Mouse (Mus musculus) MEL (cell line): Measurements from ENCODE around the gene Ptprn2. TPM values are rescaled to one million over a fixed set of nuclear protein-coding genes. Genes with fewer than 3 reads are reported as not detected.

ENCODE experiments used
- DNase-seq: peaks from one replicate; pipeline ENCODE4 v3.0.0; 2011; ENCODE audit warnings: low read depth, low spot score
- H3K27ac ChIP-seq: 2 replicates; pipeline ENCODE4 v1.5.1; 2012; ENCODE audit warnings: low read depth, mild to moderate bottlenecking, control low read depth, low read length, moderate library complexity; ENCODE audit not compliant: control insufficient read depth
- H3K27me3 ChIP-seq, 2 experiments: fragments of 150-350 bp in 1 of 2; sonication (generic) in 1 of 2; 2 replicates each; pipeline ENCODE4 v1.6.1; 2012; ENCODE audit warnings: low read length in 2 of 2, mild to moderate bottlenecking in 2 of 2, improper control_type of control experiment in 1 of 2, moderate library complexity in 1 of 2; ENCODE audit not compliant: insufficient read depth in 2 of 2, control insufficient read depth in 1 of 2
- H3K36me3 ChIP-seq, 2 experiments: 2 replicates each; pipeline ENCODE4 v1.6.1; 2012 to 2014; ENCODE audit warnings: low read length in 2 of 2, improper control_type of control experiment in 1 of 2, inconsistent platforms in 1 of 2, mild to moderate bottlenecking in 1 of 2; ENCODE audit not compliant: insufficient read depth in 2 of 2, control insufficient read depth in 1 of 2
- H3K4me1 ChIP-seq, 2 experiments: fragments of 150-350 bp in 1 of 2; sonication (generic) in 1 of 2; 2 replicates each; pipeline ENCODE4 v1.6.1; 2012; ENCODE audit warnings: low read length in 2 of 2, improper control_type of control experiment in 1 of 2, mild to moderate bottlenecking in 1 of 2; ENCODE audit not compliant: insufficient read depth in 2 of 2, control insufficient read depth in 1 of 2
- H3K4me3 ChIP-seq, 2 experiments: fragments of 150-350 bp in 1 of 2; sonication (generic) in 1 of 2; 2 replicates each; pipeline ENCODE4 v1.5.1; 2012; ENCODE audit warnings: low read depth in 2 of 2, low read length in 2 of 2, mild to moderate bottlenecking in 2 of 2, moderate library complexity in 2 of 2, control low read depth in 1 of 2, improper control_type of control experiment in 1 of 2; ENCODE audit not compliant: control insufficient read depth in 1 of 2, insufficient read depth in 1 of 2
- H3K79me2 ChIP-seq: 2 replicates; pipeline ENCODE4 v1.6.1; 2012; ENCODE audit warnings: mild to moderate bottlenecking, low read length, moderate library complexity; ENCODE audit not compliant: control insufficient read depth, poor library complexity, insufficient read depth
- H3K9ac ChIP-seq: 2 replicates; pipeline ENCODE4 v1.6.1; 2012; ENCODE audit warnings: low read depth, mild to moderate bottlenecking, control low read depth, low read length, moderate library complexity; ENCODE audit not compliant: control insufficient read depth, poor library complexity, severe bottlenecking
- H3K9me3 ChIP-seq: fragments of 150-350 bp; sonication (generic); replicated peaks from 2 replicates; pipeline ENCODE4 v1.6.1; 2012; ENCODE audit warnings: mild to moderate bottlenecking, low read length, improper control_type of control experiment, moderate library complexity; ENCODE audit not compliant: insufficient read depth
- BHLHE40 ChIP-seq: IDR thresholded peaks from 2 replicates; pipeline ENCODE4 v1.6.1; 2012; ENCODE audit warnings: low read depth, mild to moderate bottlenecking, inconsistent platforms, low read length, improper control_type of control experiment, borderline replicate concordance
- CTCF ChIP-seq, 3 experiments: IDR thresholded peaks in 2 of 3; conservative IDR thresholded peaks in 1 of 3; 2 replicates each; pipeline ENCODE4 v1.5.1; 2011 to 2012; ENCODE audit warnings: low read length in 3 of 3, low read depth in 2 of 3, mild to moderate bottlenecking in 2 of 3, improper control_type of control experiment in 1 of 3, inconsistent platforms in 1 of 3, mixed read lengths in 1 of 3, moderate library complexity in 1 of 3; ENCODE audit not compliant: control insufficient read depth in 1 of 3, insufficient read depth in 1 of 3, poor library complexity in 1 of 3, severe bottlenecking in 1 of 3
- E2F4 ChIP-seq: IDR thresholded peaks from 2 replicates; pipeline ENCODE4 v1.6.1; 2011; ENCODE audit warnings: low read depth, low read length, improper control_type of control experiment, borderline replicate concordance
- GABPA ChIP-seq: IDR thresholded peaks from 2 replicates; pipeline ENCODE4 v1.6.1; 2012; ENCODE audit warnings: low read depth, mild to moderate bottlenecking, inconsistent platforms, low read length, improper control_type of control experiment, moderate library complexity
- KAT2A ChIP-seq: conservative IDR thresholded peaks from 2 replicates; pipeline ENCODE4 v1.6.1; 2012; ENCODE audit warnings: low read depth, low read length, improper control_type of control experiment, inconsistent platforms
- MAZ ChIP-seq: IDR thresholded peaks from 2 replicates; pipeline ENCODE4 v1.6.1; 2012; ENCODE audit warnings: low read depth, mild to moderate bottlenecking, inconsistent platforms, low read length, improper control_type of control experiment
- MEF2A ChIP-seq: IDR thresholded peaks from 2 replicates; pipeline ENCODE4 v1.6.1; 2014; ENCODE audit warnings: low read depth, mild to moderate bottlenecking, inconsistent platforms, low read length, improper control_type of control experiment; ENCODE audit not compliant: poor library complexity, insufficient replicate concordance, severe bottlenecking; ENCODE audit errors: extremely low read depth
- MXI1 ChIP-seq: IDR thresholded peaks from 2 replicates; pipeline ENCODE4 v1.6.1; 2011; ENCODE audit warnings: mild to moderate bottlenecking, low read depth, low read length, improper control_type of control experiment
- MYB ChIP-seq: IDR thresholded peaks from 2 replicates; pipeline ENCODE4 v1.6.1; 2011; ENCODE audit warnings: mild to moderate bottlenecking, low read depth, low read length, improper control_type of control experiment
- MYC ChIP-seq: IDR thresholded peaks from 2 replicates; pipeline ENCODE4 v1.6.1; 2011; ENCODE audit warnings: low read depth, mild to moderate bottlenecking, low read length, improper control_type of control experiment, moderate library complexity
- NELFE ChIP-seq: IDR thresholded peaks from 2 replicates; pipeline ENCODE4 v1.6.1; 2011; ENCODE audit warnings: low read depth, low read length, improper control_type of control experiment
- POLR2A ChIP-seq, 2 experiments: IDR thresholded peaks; 2 replicates each; pipeline ENCODE4 v1.6.1; 2011 to 2012; ENCODE audit warnings: low read length in 2 of 2, mild to moderate bottlenecking in 2 of 2, control low read depth in 1 of 2, improper control_type of control experiment in 1 of 2, low read depth in 1 of 2, moderate library complexity in 1 of 2; ENCODE audit not compliant: control insufficient read depth in 1 of 2, insufficient read depth in 1 of 2, poor library complexity in 1 of 2
- POLR2AphosphoS2 ChIP-seq: IDR thresholded peaks from 2 replicates; pipeline ENCODE4 v1.6.1; 2011; ENCODE audit warnings: low read length, improper control_type of control experiment
- RAD21 ChIP-seq: IDR thresholded peaks from 2 replicates; pipeline ENCODE4 v1.6.1; 2011; ENCODE audit warnings: mild to moderate bottlenecking, low read depth, low read length, improper control_type of control experiment
- SMC3 ChIP-seq: IDR thresholded peaks from 2 replicates; pipeline ENCODE4 v1.6.1; 2011; ENCODE audit warnings: low read depth, low read length, improper control_type of control experiment
- TCF12 ChIP-seq: IDR thresholded peaks from 2 replicates; pipeline ENCODE4 v1.6.1; 2014; ENCODE audit warnings: low read depth, mild to moderate bottlenecking, inconsistent platforms, low read length, improper control_type of control experiment, moderate library complexity
- UBTF ChIP-seq: IDR thresholded peaks from 2 replicates; pipeline ENCODE4 v1.6.1; 2012; ENCODE audit warnings: low read depth, mild to moderate bottlenecking, inconsistent platforms, low read length, improper control_type of control experiment, moderate library complexity, borderline replicate concordance; ENCODE audit not compliant: insufficient read depth
- USF1 ChIP-seq: IDR thresholded peaks from 2 replicates; pipeline ENCODE4 v1.6.1; 2014; ENCODE audit warnings: low read depth, mild to moderate bottlenecking, inconsistent platforms, low read length, improper control_type of control experiment, moderate library complexity
- USF2 ChIP-seq, 2 experiments: IDR thresholded peaks; 2 replicates each; pipeline ENCODE4 v1.6.1; 2011 to 2012; ENCODE audit warnings: improper control_type of control experiment in 2 of 2, low read length in 2 of 2, borderline replicate concordance in 1 of 2, inconsistent platforms in 1 of 2, low read depth in 1 of 2, mild to moderate bottlenecking in 1 of 2; ENCODE audit not compliant: insufficient read depth in 1 of 2
- ZKSCAN1 ChIP-seq: IDR thresholded peaks from 2 replicates; pipeline ENCODE4 v1.6.1; 2012; ENCODE audit warnings: low read depth, mild to moderate bottlenecking, inconsistent platforms, low read length, improper control_type of control experiment, moderate library complexity
- polyA plus RNA-seq, 2 experiments: library from polyadenylated mRNA; stranded (reverse) in 1 of 2; unstranded in 1 of 2; fragments of >175 nt in 1 of 2; fragments of >200 nt in 1 of 2; gene quantifications; 2 replicates each; pipeline versions ENCODE4 v1.2.1 to v1.2.4; 2012; ENCODE audit warnings: low replicate concordance in 2 of 2, low read depth in 1 of 2; ENCODE audit not compliant: insufficient read length in 2 of 2, insufficient read depth in 1 of 2, missing spikeins in 1 of 2
- total RNA-seq: library from RNA; depleted of rRNA; stranded (reverse); fragments of 300-350 nt; gene quantifications from 2 replicates; pipeline ENCODE4 v1.2.3, GENCODE M21; 2012

Gene Ptprn2
- total and polyA plus RNA-seq, 3 experiments, result not detected

GRCm38 (mm10) chr12:116863291-116863899 lies 377.9 kb downstream of the Ptprn2 start:
- Histone ChIP-seq H3K36me3 (no peaks in the 10 kb centered on the region), H3K9me3 (no peaks in the 10 kb centered on the region), H3K9ac (no peak overlapping the region), H3K27ac (no peak overlapping the region), H3K4me1 (no peaks in the 10 kb centered on the region)
- TF ChIP-seq MYC (no peak), CTCF (IDR thresholded peaks at IDR 0.05 in 2 of 3, conservative IDR thresholded peaks at IDR 0.05 in 1 of 3; ENCODE audit: control insufficient read depth in 1 of 3, insufficient read depth in 1 of 3, low read depth in 2 of 3, low read length in 3 of 3, poor library complexity in 1 of 3, severe bottlenecking in 1 of 3) (no peak), USF2 (IDR thresholded peaks at IDR 0.05; ENCODE audit: borderline replicate concordance in 1 of 2, insufficient read depth in 1 of 2, low read depth in 1 of 2, low read length in 2 of 2) (no peak), MYB (no peak), MEF2A (no peak), USF1 (no peak), SMC3 (no peak), MXI1 (no peak), GABPA (no peak), E2F4 (no peak), MAZ (no peak), UBTF (no peak), BHLHE40 (no peak), POLR2AphosphoS2 (no peak), RAD21 (no peak), NELFE (no peak), ZKSCAN1 (no peak), POLR2A (IDR thresholded peaks at IDR 0.05; ENCODE audit: control insufficient read depth in 1 of 2, insufficient read depth in 1 of 2, low read depth in 1 of 2, low read length in 2 of 2, poor library complexity in 1 of 2) (no peak), TCF12 (no peak), KAT2A (no peak)
- TF ChIP-seq, all 39 proteins: peak for 0
- H3K79me2 ChIP-seq, result no peaks in the 10 kb centered on the region
- no peak for DNase-seq
- H3K4me3 ChIP-seq, result no peak overlapping the region
- no peaks in the 10 kb centered on the region for H3K27me3 ChIP-seq
